Mouse (Mus musculus) G1E (cell line): ENCODE results near the gene Zmynd11.

Experiments
- CTCF ChIP-seq: IDR thresholded peaks from 2 replicates; pipeline ENCODE4 v1.5.1; 2012; ENCODE audit warnings: low read depth, low read length, inconsistent platforms, mixed read lengths
- GATA1 ChIP-seq: IDR thresholded peaks from 2 replicates; pipeline ENCODE4 v1.6.1; 2012; ENCODE audit warnings: borderline replicate concordance, low read length, inconsistent platforms, mixed read lengths
- POLR2AphosphoS5 ChIP-seq: IDR thresholded peaks from 2 replicates; pipeline ENCODE4 v1.6.1; 2012; ENCODE audit warnings: low read depth, low read length, inconsistent platforms; ENCODE audit not compliant: insufficient replicate concordance

DNA sequence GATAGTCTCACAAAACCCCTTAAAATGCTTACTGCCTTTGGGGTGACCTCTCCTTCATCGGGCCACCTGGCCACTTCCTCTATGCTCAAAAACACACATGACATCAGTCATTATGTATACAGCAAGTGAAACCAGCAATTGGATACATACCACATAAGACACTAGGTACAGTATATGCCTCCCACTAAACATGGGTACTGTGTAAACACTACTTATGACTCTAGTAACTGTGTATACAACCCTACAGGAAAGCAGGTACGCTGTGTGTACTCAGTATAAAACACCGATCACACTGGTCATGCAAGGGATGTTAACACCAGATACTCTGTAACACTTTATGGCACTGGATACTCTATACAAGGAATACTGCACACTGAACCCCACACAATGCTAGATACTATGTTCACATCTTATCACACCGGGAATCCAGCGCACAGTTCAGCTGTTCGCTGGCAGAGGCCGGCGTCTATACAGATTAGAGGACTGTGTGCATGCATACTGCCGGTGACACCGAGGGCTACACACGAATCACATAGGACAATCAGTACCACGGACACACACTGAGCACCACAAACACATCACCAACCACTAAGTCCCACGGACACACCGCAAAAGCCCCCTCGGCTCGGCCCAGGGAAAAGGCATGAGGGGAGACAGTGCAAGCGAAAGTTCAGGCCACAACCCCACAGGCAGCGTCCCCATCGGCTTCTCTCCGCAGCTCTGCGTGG lies 1.9 kb downstream of the Zmynd11 start:
- TF ChIP-seq GATA1 = no peak
- TF ChIP-seq CTCF = no peak
- 0 out of 2 replicates have a peak, but pooled peaks have one; percentile 54 for TF ChIP-seq POLR2AphosphoS5
